Mouse (Mus musculus): ENCODE data around the gene Hcls1. TPM values are rescaled to one million over a fixed set of nuclear protein-coding genes. Genes with fewer than 3 reads are reported as not detected.

Gene Hcls1
- polyA plus RNA-seq, 1 experiment, result 0.02 TPM

- Histone ChIP-seq H3K79me2 (ENCODE audit: control insufficient read depth, insufficient read depth) (no peaks in the 10 kb centered on the region), H3ac (ENCODE audit: control insufficient read depth, insufficient read length) (no peak overlapping the region), H3K27me3 (ENCODE audit: control insufficient read depth, insufficient read depth, insufficient read length) (no peaks in the 10 kb centered on the region), H3K36me3 (ENCODE audit: control insufficient read depth, insufficient read depth) (no peaks in the 10 kb centered on the region), H3K4me3 (no peak overlapping the region), H3K4me2 (ENCODE audit: low read depth) (peak overlapping the region; percentile 22)
- TF ChIP-seq TCF12 (IDR thresholded peaks at IDR 0.05; ENCODE audit: insufficient read depth, poor library complexity, severe bottlenecking) (no peak), SRF (IDR thresholded peaks at IDR 0.05; ENCODE audit: control insufficient read depth, insufficient read length, low read depth) (no peak), MYOD1 (IDR thresholded peaks at IDR 0.05; ENCODE audit: control insufficient read depth in 1 of 3, insufficient read length in 2 of 3, low read depth in 2 of 3) (peak in 1 of 3 experiments; percentile 22)
Measured at GRCm38 (mm10) chr16:36985636-36986042, 50.9 kb downstream of the Hcls1 start.

- Histone ChIP-seq H3K79me2 (ENCODE audit: control insufficient read depth, insufficient read depth) (no peaks in the 10 kb centered on the region), H3K4me2 (ENCODE audit: low read depth) (no peak overlapping the region), H3K4me3 (no peak overlapping the region)
Measured at GRCm38 (mm10) chr16:36987399-36987798, 52.6 kb downstream of the Hcls1 start.

GRCm38 (mm10) chr16:36988066-36988465, 53.3 kb downstream of the Hcls1 start:
- TF ChIP-seq TCF3 (IDR thresholded peaks at IDR 0.05; ENCODE audit: insufficient read length, low read depth), result no peak
- TF ChIP-seq MAX (IDR thresholded peaks at IDR 0.05; ENCODE audit: low read depth), result no peak
- TF ChIP-seq POLR2A (IDR thresholded peaks at IDR 0.05; ENCODE audit: insufficient read length, low read depth), result no peak
- no peak for TF ChIP-seq MYOD1 (IDR thresholded peaks at IDR 0.05; ENCODE audit: control insufficient read depth in 1 of 3, insufficient read length in 2 of 3, low read depth in 2 of 3)
- no peak for TF ChIP-seq TCF12 (IDR thresholded peaks at IDR 0.05; ENCODE audit: insufficient read depth, poor library complexity, severe bottlenecking)
- no peak for TF ChIP-seq MYOG (IDR thresholded peaks at IDR 0.05; ENCODE audit: control insufficient read depth in 1 of 3, insufficient read depth in 1 of 3, insufficient read length in 2 of 3, low read depth in 2 of 3)
- TF ChIP-seq E2F4 (IDR thresholded peaks at IDR 0.05; ENCODE audit: insufficient read depth), result no peak
- TF ChIP-seq CEBPB (IDR thresholded peaks at IDR 0.05; ENCODE audit: insufficient read depth, poor library complexity, severe bottlenecking), result no peak
- no peak for TF ChIP-seq POLR2AphosphoS2 (IDR thresholded peaks at IDR 0.05; ENCODE audit: insufficient read length, low read depth)
- TF ChIP-seq SRF (IDR thresholded peaks at IDR 0.05; ENCODE audit: control insufficient read depth, insufficient read length, low read depth), result no peak
- no peak for TF ChIP-seq REST (IDR thresholded peaks at IDR 0.05; ENCODE audit: insufficient read depth, insufficient read length)
- no peak for TF ChIP-seq USF1 (IDR thresholded peaks at IDR 0.05; ENCODE audit: low read depth)
- no peak overlapping the region for H3ac ChIP-seq (ENCODE audit: control insufficient read depth, insufficient read length)
- peak overlapping the region; percentile 8 for H3K4me2 ChIP-seq (ENCODE audit: low read depth)
- H3K79me2 ChIP-seq (ENCODE audit: control insufficient read depth, insufficient read depth), result no peaks in the 10 kb centered on the region
- no peak overlapping the region for H3K4me3 ChIP-seq
- no peaks in the 10 kb centered on the region for H3K36me3 ChIP-seq (ENCODE audit: control insufficient read depth, insufficient read depth)
- no peaks in the 10 kb centered on the region for H3K27me3 ChIP-seq (ENCODE audit: control insufficient read depth, insufficient read depth, insufficient read length)

More at GRCm38 (mm10) chr16:36987399-36987798, 52.6 kb downstream of the Hcls1 start:
- TF ChIP-seq MYOD1 (IDR thresholded peaks at IDR 0.05; ENCODE audit: control insufficient read depth in 1 of 3, insufficient read length in 2 of 3, low read depth in 2 of 3) (peak in 2 of 3 experiments; percentile 16 to 70), SRF (IDR thresholded peaks at IDR 0.05; ENCODE audit: control insufficient read depth, insufficient read length, low read depth) (no peak), MYOG (IDR thresholded peaks at IDR 0.05; ENCODE audit: control insufficient read depth in 1 of 3, insufficient read depth in 1 of 3, insufficient read length in 2 of 3, low read depth in 2 of 3) (peak in 2 of 3 experiments; percentile 52 to 65)
- Histone ChIP-seq H3K27me3 (ENCODE audit: control insufficient read depth, insufficient read depth, insufficient read length) (no peaks in the 10 kb centered on the region), H3K36me3 (ENCODE audit: control insufficient read depth, insufficient read depth) (no peaks in the 10 kb centered on the region), H3ac (ENCODE audit: control insufficient read depth, insufficient read length) (no peak overlapping the region)

- TF ChIP-seq TCF12 (IDR thresholded peaks at IDR 0.05; ENCODE audit: insufficient read depth, poor library complexity, severe bottlenecking) (no peak), MYOG (IDR thresholded peaks at IDR 0.05; ENCODE audit: control insufficient read depth in 1 of 3, insufficient read depth in 1 of 3, insufficient read length in 2 of 3, low read depth in 2 of 3) (no peak), MYOD1 (IDR thresholded peaks at IDR 0.05; ENCODE audit: control insufficient read depth in 1 of 3, insufficient read length in 2 of 3, low read depth in 2 of 3) (no peak), E2F4 (IDR thresholded peaks at IDR 0.05; ENCODE audit: insufficient read depth) (no peak), TCF3 (IDR thresholded peaks at IDR 0.05; ENCODE audit: insufficient read length, low read depth) (no peak), MAX (IDR thresholded peaks at IDR 0.05; ENCODE audit: low read depth) (no peak), CEBPB (IDR thresholded peaks at IDR 0.05; ENCODE audit: insufficient read depth, poor library complexity, severe bottlenecking) (no peak), POLR2AphosphoS2 (IDR thresholded peaks at IDR 0.05; ENCODE audit: insufficient read length, low read depth) (no peak), REST (IDR thresholded peaks at IDR 0.05; ENCODE audit: insufficient read depth, insufficient read length) (no peak), SRF (IDR thresholded peaks at IDR 0.05; ENCODE audit: control insufficient read depth, insufficient read length, low read depth) (no peak), POLR2A (IDR thresholded peaks at IDR 0.05; ENCODE audit: insufficient read length, low read depth) (no peak), USF1 (IDR thresholded peaks at IDR 0.05; ENCODE audit: low read depth) (no peak)
- H3K4me2 ChIP-seq (ENCODE audit: low read depth), result peak overlapping the region; percentile 60
- no peaks in the 10 kb centered on the region for H3K36me3 ChIP-seq (ENCODE audit: control insufficient read depth, insufficient read depth)
Measured at GRCm38 (mm10) chr16:36989493-36989892, 54.7 kb downstream of the Hcls1 start.

GRCm38 (mm10) chr16:36989999-36990625, 55.3 kb downstream of the Hcls1 start, which contains the start of gene Fbxo40:
Fbxo40 (minus strand) TSS chr16:36990467.
- no peaks in the 10 kb centered on the region for H3K36me3 ChIP-seq (ENCODE audit: control insufficient read depth, insufficient read depth)
- no peak within 1 kb of the TSS for H3ac ChIP-seq (ENCODE audit: control insufficient read depth, insufficient read length)
- no peak within 1 kb of the TSS for H3K4me3 ChIP-seq
- peak within 1 kb of the TSS; percentile 60 for H3K4me2 ChIP-seq (ENCODE audit: low read depth)
- TF ChIP-seq CEBPB (IDR thresholded peaks at IDR 0.05; ENCODE audit: insufficient read depth, poor library complexity, severe bottlenecking) (no peak), MYOG (IDR thresholded peaks at IDR 0.05; ENCODE audit: control insufficient read depth in 1 of 3, insufficient read depth in 1 of 3, insufficient read length in 2 of 3, low read depth in 2 of 3) (peak in 2 of 3 experiments; percentile 12 to 69), MYOD1 (IDR thresholded peaks at IDR 0.05; ENCODE audit: control insufficient read depth in 1 of 3, insufficient read length in 2 of 3, low read depth in 2 of 3) (peak in 2 of 3 experiments; percentile 23 to 68), MAX (IDR thresholded peaks at IDR 0.05; ENCODE audit: low read depth) (no peak), REST (IDR thresholded peaks at IDR 0.05; ENCODE audit: insufficient read depth, insufficient read length) (no peak), E2F4 (IDR thresholded peaks at IDR 0.05; ENCODE audit: insufficient read depth) (no peak), POLR2A (IDR thresholded peaks at IDR 0.05; ENCODE audit: insufficient read length, low read depth) (no peak), POLR2AphosphoS2 (IDR thresholded peaks at IDR 0.05; ENCODE audit: insufficient read length, low read depth) (no peak)
- H3K27me3 ChIP-seq (ENCODE audit: control insufficient read depth, insufficient read depth, insufficient read length), result no peaks in the 10 kb centered on the region
- H3K79me2 ChIP-seq (ENCODE audit: control insufficient read depth, insufficient read depth), result no peaks in the 10 kb centered on the region

More at GRCm38 (mm10) chr16:36989493-36989892, 54.7 kb downstream of the Hcls1 start:
- no peak overlapping the region for H3ac ChIP-seq (ENCODE audit: control insufficient read depth, insufficient read length)
- H3K4me3 ChIP-seq, result no peak overlapping the region
- no peaks in the 10 kb centered on the region for H3K79me2 ChIP-seq (ENCODE audit: control insufficient read depth, insufficient read depth)
- no peaks in the 10 kb centered on the region for H3K27me3 ChIP-seq (ENCODE audit: control insufficient read depth, insufficient read depth, insufficient read length)
